Mouse (Mus musculus) lung, embryonic 16.5 days (tissue): ENCODE measurements at regions not wholly inside any gene's neighbourhood (a gene's known extent, or its start where the extent isn't known, plus 50 kb on each side); places are given as distances from the start of the nearest gene placed in this dataset.

Experiments
- ATAC-seq: fragments of 200-750 bp; cut with Nextera tagmentation; 2 replicates; pipeline ENCODE4 v1.8.0; 2017; ENCODE audit warnings: low read depth, mild to moderate bottlenecking, moderate library complexity
- H3K27ac ChIP-seq: fragments of 300-500 bp; sonication (generic); 2 replicates; pipeline ENCODE4 v1.5.1; 2014; ENCODE audit warnings: mild to moderate bottlenecking, control low read depth, low read length
- H3K27me3 ChIP-seq: fragments of 300-500 bp; sonication (generic); 2 replicates; pipeline ENCODE4 v1.6.1; 2014; ENCODE audit warnings: low read depth, low read length, mixed read lengths; ENCODE audit not compliant: control insufficient read depth, insufficient read depth
- H3K36me3 ChIP-seq: fragments of 300-500 bp; sonication (generic); 2 replicates; pipeline ENCODE4 v1.6.1; 2014; ENCODE audit warnings: low read length; ENCODE audit not compliant: control insufficient read depth, insufficient read depth
- H3K4me1 ChIP-seq: fragments of 300-500 bp; sonication (generic); replicated peaks from 2 replicates; pipeline ENCODE4 v1.6.1; 2014; ENCODE audit warnings: low read length, mixed read lengths; ENCODE audit not compliant: control insufficient read depth, insufficient read depth
- H3K4me2 ChIP-seq: fragments of 300-500 bp; sonication (generic); 2 replicates; pipeline ENCODE4 v1.6.1; 2014; ENCODE audit warnings: low read depth, low read length, control low read depth
- H3K4me3 ChIP-seq: fragments of 300-500 bp; sonication (generic); 2 replicates; pipeline ENCODE4 v1.5.1; 2014; ENCODE audit warnings: mild to moderate bottlenecking, low read length, control low read depth
- H3K9ac ChIP-seq: fragments of 300-500 bp; sonication (generic); 2 replicates; pipeline ENCODE4 v1.6.1; 2014; ENCODE audit warnings: low read length, control low read depth
- H3K9me3 ChIP-seq: fragments of 300-500 bp; sonication (generic); 2 replicates; pipeline ENCODE4 v1.6.1; 2016; ENCODE audit warnings: low read length; ENCODE audit not compliant: control insufficient read depth
- WGBS: fragments of 180-500 bp; shearing (Covaris S2); extraction: QIAGEN DNeasy Blood & Tissue Kit; methylation state at CpG from one replicate; pipeline ENCODE4 v1.1.7; 2014; 5-methylcytosine and 5-hydroxymethylcytosine counted together

GRCm38 (mm10) chr17:16247681-16248080 is 416.8 kb upstream of the Rgmb start:
- no peaks in the 10 kb centered on the region for H3K4me1 ChIP-seq
- ATAC-seq, result no peak
- H3K4me2 ChIP-seq, result no peak overlapping the region
- no peak overlapping the region for H3K9ac ChIP-seq
- no peak overlapping the region for H3K4me3 ChIP-seq
- WGBS, result 95% methylated on average over 3 of the region's 3 CpGs
- H3K27me3 ChIP-seq, result no peaks in the 10 kb centered on the region
- H3K36me3 ChIP-seq, result no peaks in the 10 kb centered on the region
- no peaks in the 10 kb centered on the region for H3K9me3 ChIP-seq
- no peak overlapping the region for H3K27ac ChIP-seq

- WGBS, result 72% methylated on average over 2 of the region's 2 CpGs
- Histone ChIP-seq H3K4me3 (no peak overlapping the region), H3K36me3 (no peaks in the 10 kb centered on the region), H3K4me2 (no peak overlapping the region), H3K9me3 (no peaks in the 10 kb centered on the region), H3K27ac (no peak overlapping the region), H3K27me3 (no peaks in the 10 kb centered on the region), H3K4me1 (no peaks in the 10 kb centered on the region), H3K9ac (no peak overlapping the region)
- no peak for ATAC-seq
Measured at GRCm38 (mm10) chr17:16221253-16221652, 390.4 kb upstream of the Rgmb start.

- Histone ChIP-seq H3K27me3 (no peaks in the 10 kb centered on the region), H3K36me3 (no peaks in the 10 kb centered on the region), H3K27ac (no peak overlapping the region), H3K9ac (no peak overlapping the region), H3K9me3 (no peaks in the 10 kb centered on the region), H3K4me2 (no peak overlapping the region), H3K4me3 (no peak overlapping the region), H3K4me1 (no peaks in the 10 kb centered on the region)
- no peak for ATAC-seq
- 88% methylated on average over 13 of the region's 13 CpGs for WGBS
Measured at GRCm38 (mm10) chr17:16219675-16220566, 389.1 kb upstream of the Rgmb start.

- WGBS, result 60% methylated on average over 2 of the region's 2 CpGs
- H3K4me1 ChIP-seq, result no peaks in the 10 kb centered on the region
- no peak for ATAC-seq
Measured at GRCm38 (mm10) chr17:16218623-16219022, 387.8 kb upstream of the Rgmb start.

GRCm38 (mm10) chr17:16216796-16217195 is 386.0 kb upstream of the Rgmb start:
- no peak overlapping the region for H3K4me3 ChIP-seq
- WGBS, result 65% methylated on average over 2 of the region's 2 CpGs

More at GRCm38 (mm10) chr17:16218623-16219022, 387.8 kb upstream of the Rgmb start:
- H3K9ac ChIP-seq, result no peak overlapping the region
- H3K27ac ChIP-seq, result no peak overlapping the region
- H3K4me3 ChIP-seq, result no peak overlapping the region
- no peaks in the 10 kb centered on the region for H3K9me3 ChIP-seq
- H3K27me3 ChIP-seq, result no peaks in the 10 kb centered on the region
- H3K4me2 ChIP-seq, result no peak overlapping the region
- no peaks in the 10 kb centered on the region for H3K36me3 ChIP-seq

GRCm38 (mm10) chr17:16193636-16194035 is 362.8 kb upstream of the Rgmb start:
- Histone ChIP-seq H3K4me1 (no peaks in the 10 kb centered on the region), H3K9ac (no peak overlapping the region), H3K36me3 (no peaks in the 10 kb centered on the region), H3K4me2 (no peak overlapping the region), H3K9me3 (no peaks in the 10 kb centered on the region), H3K27me3 (no peaks in the 10 kb centered on the region), H3K27ac (no peak overlapping the region), H3K4me3 (no peak overlapping the region)
- ATAC-seq, result peak; percentile 49; the same call in 1 of the 2 replicates
- 28% methylated on average over 1 of the region's 1 CpGs for WGBS

More at GRCm38 (mm10) chr17:16216796-16217195, 386.0 kb upstream of the Rgmb start:
- no peaks in the 10 kb centered on the region for H3K4me1 ChIP-seq
- no peaks in the 10 kb centered on the region for H3K36me3 ChIP-seq
- ATAC-seq, result no peak
- H3K9me3 ChIP-seq, result no peaks in the 10 kb centered on the region
- H3K27ac ChIP-seq, result no peak overlapping the region
- H3K4me2 ChIP-seq, result no peak overlapping the region
- H3K9ac ChIP-seq, result no peak overlapping the region
- H3K27me3 ChIP-seq, result no peaks in the 10 kb centered on the region

GRCm38 (mm10) chr17:16180856-16181255 is 350.0 kb upstream of the Rgmb start:
- ATAC-seq, result no peak

GRCm38 (mm10) chr17:16178102-16178501 is 347.3 kb upstream of the Rgmb start:
- WGBS, result 51% methylated on average over 2 of the region's 2 CpGs
- no peak overlapping the region for H3K4me3 ChIP-seq
- H3K27me3 ChIP-seq, result no peaks in the 10 kb centered on the region
- 0 out of 2 replicates have a peak, but pooled peaks cover 6% of the 10 kb centered on the region for H3K4me1 ChIP-seq
- H3K27ac ChIP-seq, result no peak overlapping the region
- no peak overlapping the region for H3K4me2 ChIP-seq
- no peaks in the 10 kb centered on the region for H3K9me3 ChIP-seq
- no peaks in the 10 kb centered on the region for H3K36me3 ChIP-seq
- H3K9ac ChIP-seq, result no peak overlapping the region
- no peak for ATAC-seq

More at GRCm38 (mm10) chr17:16180856-16181255, 350.0 kb upstream of the Rgmb start:
- no peak overlapping the region for H3K4me2 ChIP-seq
- H3K9me3 ChIP-seq, result no peaks in the 10 kb centered on the region
- WGBS, result 81% methylated on average over 1 of the region's 1 CpGs
- H3K36me3 ChIP-seq, result no peaks in the 10 kb centered on the region
- H3K27me3 ChIP-seq, result no peaks in the 10 kb centered on the region
- 0 out of 2 replicates have a peak, but pooled peaks cover 6% of the 10 kb centered on the region for H3K4me1 ChIP-seq
- H3K9ac ChIP-seq, result no peak overlapping the region
- H3K27ac ChIP-seq, result no peak overlapping the region
- no peak overlapping the region for H3K4me3 ChIP-seq

GRCm38 (mm10) chr17:16176782-16177510 is 346.1 kb upstream of the Rgmb start:
- H3K27me3 ChIP-seq, result no peaks in the 10 kb centered on the region
- no peak overlapping the region for H3K9ac ChIP-seq
- H3K4me1 ChIP-seq, result 0 out of 2 replicates have a peak, but pooled peaks cover 6% of the 10 kb centered on the region
- ATAC-seq, result no peak
- no peak overlapping the region for H3K4me3 ChIP-seq
- no peaks in the 10 kb centered on the region for H3K36me3 ChIP-seq
- H3K27ac ChIP-seq, result no peak overlapping the region
- no peak overlapping the region for H3K4me2 ChIP-seq
- H3K9me3 ChIP-seq, result no peaks in the 10 kb centered on the region
- 30% methylated on average over 8 of the region's 8 CpGs for WGBS
